Mouse (Mus musculus): ENCODE data around the gene Satb1. TPM values are rescaled to one million over a fixed set of nuclear protein-coding genes. Genes with fewer than 3 reads are reported as not detected.

The Satb1 gene
- polyA plus RNA-seq, 1 experiment from 2014 or later, result 5.0 TPM

GRCm38 (mm10) chr17:51836901-51837300 is 3.8 kb upstream of the Satb1 start:
- no peak for ATAC-seq

GRCm38 (mm10) chr17:51836243-51836642 is 3.2 kb upstream of the Satb1 start:
- no peaks in the 10 kb centered on the region for H3K9me3 ChIP-seq (ENCODE audit: low read length)
- 86% methylated on average over 5 of the region's 5 CpGs for WGBS
- H3K4me2 ChIP-seq (replicated peaks; ENCODE audit: low read depth, low read length), result no peak overlapping the region
- peaks cover 9% of the 10 kb centered on the region; the same call in 1 of the 2 replicates for H3K4me1 ChIP-seq (ENCODE audit: insufficient read depth, low read depth, low read length)
- no peak overlapping the region for H3K9ac ChIP-seq (replicated peaks; ENCODE audit: low read depth)
- peaks cover 45% of the 10 kb centered on the region for H3K27me3 ChIP-seq (replicated peaks; ENCODE audit: insufficient read depth, low read length)
- no peaks in the 10 kb centered on the region for H3K36me3 ChIP-seq (ENCODE audit: insufficient read depth, low read length)
- ATAC-seq (no peak), DNase-seq (ENCODE audit: low spot score) (no peak)
- H3K4me3 ChIP-seq (ENCODE audit: low read depth, low read length), result no peak overlapping the region
- H3K27ac ChIP-seq (ENCODE audit: low read length), result no peak overlapping the region
- TF ChIP-seq CTCF (IDR thresholded peaks at IDR 0.05) (no peak), EP300 (IDR thresholded peaks at IDR 0.05) (no peak)

More at GRCm38 (mm10) chr17:51836901-51837300, 3.8 kb upstream of the Satb1 start:
- peaks cover 38% of the 10 kb centered on the region for H3K27me3 ChIP-seq (replicated peaks; ENCODE audit: insufficient read depth, low read length)
- no peak overlapping the region for H3K4me2 ChIP-seq (replicated peaks; ENCODE audit: low read depth, low read length)
- 18% methylated on average over 1 of the region's 1 CpGs for WGBS
- H3K4me1 ChIP-seq (ENCODE audit: insufficient read depth, low read depth, low read length), result peaks cover 7% of the 10 kb centered on the region; the same call in 1 of the 2 replicates
- TF ChIP-seq CTCF (IDR thresholded peaks at IDR 0.05) (no peak), EP300 (IDR thresholded peaks at IDR 0.05) (no peak)
- H3K9ac ChIP-seq (replicated peaks; ENCODE audit: low read depth), result no peak overlapping the region
- H3K4me3 ChIP-seq (ENCODE audit: low read depth, low read length), result no peak overlapping the region
- no peaks in the 10 kb centered on the region for H3K36me3 ChIP-seq (ENCODE audit: insufficient read depth, low read length)
- no peaks in the 10 kb centered on the region for H3K9me3 ChIP-seq (ENCODE audit: low read length)
- DNase-seq (ENCODE audit: low spot score), result no peak
- H3K27ac ChIP-seq (ENCODE audit: low read length), result no peak overlapping the region

- peaks cover 48% of the 10 kb centered on the region for H3K27me3 ChIP-seq (replicated peaks; ENCODE audit: insufficient read depth, low read length)
- no peak overlapping the region for H3K9ac ChIP-seq (replicated peaks; ENCODE audit: low read depth)
- ATAC-seq (no peak), DNase-seq (ENCODE audit: low spot score) (no peak)
- H3K9me3 ChIP-seq (ENCODE audit: low read length), result no peaks in the 10 kb centered on the region
- H3K4me2 ChIP-seq (replicated peaks; ENCODE audit: low read depth, low read length), result no peak overlapping the region
- H3K36me3 ChIP-seq (ENCODE audit: insufficient read depth, low read length), result no peaks in the 10 kb centered on the region
- no peak for TF ChIP-seq CTCF (IDR thresholded peaks at IDR 0.05)
- no peak for TF ChIP-seq EP300 (IDR thresholded peaks at IDR 0.05)
- WGBS, result 4% methylated on average over 16 of the region's 16 CpGs
- no peak overlapping the region for H3K4me3 ChIP-seq (ENCODE audit: low read depth, low read length)
- H3K27ac ChIP-seq (ENCODE audit: low read length), result no peak overlapping the region
- peaks cover 9% of the 10 kb centered on the region; the same call in 1 of the 2 replicates for H3K4me1 ChIP-seq (ENCODE audit: insufficient read depth, low read depth, low read length)
Measured at GRCm38 (mm10) chr17:51833578-51834361, 680 bp upstream of the Satb1 start.

GRCm38 (mm10) chr17:51832421-51832875 is 642 bp downstream of the Satb1 start:
- Histone ChIP-seq H3K4me1 (ENCODE audit: insufficient read depth, low read depth, low read length) (peaks cover 9% of the 10 kb centered on the region; the same call in 1 of the 2 replicates), H3K4me2 (replicated peaks; ENCODE audit: low read depth, low read length) (peak overlapping the region; percentile 97), H3K4me3 (ENCODE audit: low read depth, low read length) (peak overlapping the region; percentile 73), H3K27ac (ENCODE audit: low read length) (no peak overlapping the region), H3K27me3 (replicated peaks; ENCODE audit: insufficient read depth, low read length) (peaks cover 56% of the 10 kb centered on the region), H3K9me3 (ENCODE audit: low read length) (no peaks in the 10 kb centered on the region), H3K9ac (replicated peaks; ENCODE audit: low read depth) (no peak overlapping the region), H3K36me3 (ENCODE audit: insufficient read depth, low read length) (no peaks in the 10 kb centered on the region)
- ATAC-seq, result peak; percentile 72
- 4% methylated on average over 36 of the region's 66 CpGs for WGBS
- TF ChIP-seq CTCF (IDR thresholded peaks at IDR 0.05) (no peak), EP300 (IDR thresholded peaks at IDR 0.05) (no peak)
- DNase-seq (ENCODE audit: low spot score), result peak; percentile 39

- H3K27me3 ChIP-seq (replicated peaks; ENCODE audit: insufficient read depth, low read length), result peaks cover 58% of the 10 kb centered on the region
- H3K9ac ChIP-seq (replicated peaks; ENCODE audit: low read depth), result no peak overlapping the region
- no peaks in the 10 kb centered on the region for H3K9me3 ChIP-seq (ENCODE audit: low read length)
- no peaks in the 10 kb centered on the region for H3K36me3 ChIP-seq (ENCODE audit: insufficient read depth, low read length)
- DNase-seq (ENCODE audit: low spot score) (no peak), ATAC-seq (no peak; the same call in 1 of the 2 replicates)
- TF ChIP-seq EP300 (IDR thresholded peaks at IDR 0.05), result no peak
- TF ChIP-seq CTCF (IDR thresholded peaks at IDR 0.05), result no peak
- 3% methylated on average over 41 of the region's 57 CpGs for WGBS
- H3K27ac ChIP-seq (ENCODE audit: low read length), result no peak overlapping the region
- peak overlapping the region; percentile 73 for H3K4me3 ChIP-seq (ENCODE audit: low read depth, low read length)
- H3K4me2 ChIP-seq (replicated peaks; ENCODE audit: low read depth, low read length), result peak overlapping the region; percentile 97
- peaks cover 9% of the 10 kb centered on the region; the same call in 1 of the 2 replicates for H3K4me1 ChIP-seq (ENCODE audit: insufficient read depth, low read depth, low read length)
Measured at GRCm38 (mm10) chr17:51831702-51832420, 1.2 kb downstream of the Satb1 start.

GRCm38 (mm10) chr17:51831121-51831701 is 1.9 kb downstream of the Satb1 start:
- no peak for TF ChIP-seq EP300 (IDR thresholded peaks at IDR 0.05)
- TF ChIP-seq CTCF (IDR thresholded peaks at IDR 0.05), result no peak
- H3K4me1 ChIP-seq (ENCODE audit: insufficient read depth, low read depth, low read length), result peaks cover 9% of the 10 kb centered on the region; the same call in 1 of the 2 replicates
- H3K4me3 ChIP-seq (ENCODE audit: low read depth, low read length), result peak overlapping the region; percentile 73; the same call in 1 of the 2 replicates
- DNase-seq (ENCODE audit: low spot score) (no peak), ATAC-seq (no peak)
- H3K9ac ChIP-seq (replicated peaks; ENCODE audit: low read depth), result no peak overlapping the region
- no peaks in the 10 kb centered on the region for H3K9me3 ChIP-seq (ENCODE audit: low read length)
- WGBS, result 13% methylated on average over 14 of the region's 14 CpGs
- peaks cover 55% of the 10 kb centered on the region for H3K27me3 ChIP-seq (replicated peaks; ENCODE audit: insufficient read depth, low read length)
- no peaks in the 10 kb centered on the region for H3K36me3 ChIP-seq (ENCODE audit: insufficient read depth, low read length)
- H3K4me2 ChIP-seq (replicated peaks; ENCODE audit: low read depth, low read length), result peak overlapping the region; percentile 97
- no peak overlapping the region for H3K27ac ChIP-seq (ENCODE audit: low read length)

All from lung, postnatal 0 days (tissue).